Mouse (Mus musculus): Measurements from ENCODE around the gene Ovgp1. TPM values are rescaled to one million over a fixed set of nuclear protein-coding genes. Genes with fewer than 3 reads are reported as not detected.
"Not testable (repeated sequence)": the region's sequence is repeated elsewhere in the genome, so short reads cannot be mapped to it uniquely, and the experiment has no call there.

The Ovgp1 gene
- total RNA-seq (2021), result 1 to 10 TPM; 2.2 TPM
- long read RNA-seq, experiment 1, partial matches to known transcripts, result 1 of 3 reads
- long read RNA-seq, experiment 1, other reads (novel, unspliced or antisense), result 2 of 3 reads
- long read RNA-seq, experiment 2, result 0 reads

- no peak for DNase-seq (ENCODE audit: low spot score in 2 of 2)
Measured at GRCm38 (mm10) chr3:105973411-105973810, at the start of gene Ovgp1. Gene Ovgp1 (plus strand): TSS chr3:105973711.

- no peak for DNase-seq (ENCODE audit: low spot score in 2 of 2)
Measured at GRCm38 (mm10) chr3:105924616-105925015, 48.9 kb upstream of the Ovgp1 start.

GRCm38 (mm10) chr3:105927561-105928194, 45.8 kb upstream of the Ovgp1 start:
- no peak for DNase-seq (ENCODE audit: low spot score in 2 of 2)

GRCm38 (mm10) chr3:105928195-105928569, 45.3 kb upstream of the Ovgp1 start:
- DNase-seq (ENCODE audit: low spot score in 2 of 2), result no peak

GRCm38 (mm10) chr3:105928781-105929180, 44.7 kb upstream of the Ovgp1 start:
- DNase-seq (ENCODE audit: low spot score in 2 of 2), result no peak

- no peak for DNase-seq (ENCODE audit: low spot score in 2 of 2)
Measured at GRCm38 (mm10) chr3:105929821-105930220, 43.7 kb upstream of the Ovgp1 start.

GRCm38 (mm10) chr3:105931095-105931494, 42.4 kb upstream of the Ovgp1 start:
- DNase-seq (ENCODE audit: low spot score in 2 of 2), result no peak

- DNase-seq (ENCODE audit: low spot score in 2 of 2), result no peak
Measured at GRCm38 (mm10) chr3:105932240-105933071, 41.1 kb upstream of the Ovgp1 start, which contains the start of gene I830077J02Rik. Gene I830077J02Rik (minus strand): TSS chr3:105932664.

GRCm38 (mm10) chr3:105933926-105934325, 39.6 kb upstream of the Ovgp1 start:
- no peak for DNase-seq (ENCODE audit: low spot score in 2 of 2)

GRCm38 (mm10) chr3:105935033-105935432, 38.5 kb upstream of the Ovgp1 start:
- peak in 1 of 2 experiments; percentile 25 for DNase-seq (ENCODE audit: low spot score in 2 of 2)

GRCm38 (mm10) chr3:105936111-105936510, 37.4 kb upstream of the Ovgp1 start:
- no peak for DNase-seq (ENCODE audit: low spot score in 2 of 2)

- no peak for DNase-seq (ENCODE audit: low spot score in 2 of 2)
Measured at GRCm38 (mm10) chr3:105951348-105951747, 22.2 kb upstream of the Ovgp1 start.

- no peak for DNase-seq (ENCODE audit: low spot score in 2 of 2)
Measured at GRCm38 (mm10) chr3:105957235-105957634, 16.3 kb upstream of the Ovgp1 start.

- DNase-seq (ENCODE audit: low spot score in 2 of 2), result no peak
Measured at GRCm38 (mm10) chr3:105958204-105958603, 15.3 kb upstream of the Ovgp1 start.

GRCm38 (mm10) chr3:105958974-105959580, 14.4 kb upstream of the Ovgp1 start, which contains the start of gene Wdr77:
Gene Wdr77 (plus strand): TSS chr3:105959369.
- peak; percentile 95 to 97 for DNase-seq (ENCODE audit: low spot score in 2 of 2)

GRCm38 (mm10) chr3:105959585-105959984, 13.9 kb upstream of the Ovgp1 start:
- no peak for DNase-seq (ENCODE audit: low spot score in 2 of 2)

- no peak for DNase-seq (ENCODE audit: low spot score in 2 of 2)
Measured at GRCm38 (mm10) chr3:105959999-105960398, 13.5 kb upstream of the Ovgp1 start, which contains the start of gene Atp5f1. Gene Atp5f1 (minus strand): TSS chr3:105960099.

- no peak for DNase-seq (ENCODE audit: low spot score in 2 of 2)
Measured at GRCm38 (mm10) chr3:105960700-105961099, 12.8 kb upstream of the Ovgp1 start.

GRCm38 (mm10) chr3:105971831-105972446, 1.6 kb upstream of the Ovgp1 start:
- no peak for DNase-seq (ENCODE audit: low spot score in 2 of 2)

- DNase-seq (ENCODE audit: low spot score in 2 of 2), result no peak
Measured at GRCm38 (mm10) chr3:105974174-105974573, 663 bp downstream of the Ovgp1 start.

- not testable (repeated sequence) for DNase-seq (ENCODE audit: low spot score in 2 of 2)
Measured at GRCm38 (mm10) chr3:105989611-105990010, 16.1 kb downstream of the Ovgp1 start.

All from layer of hippocampus, postnatal 14 days (tissue).